Mouse (Mus musculus) hindlimb bud, embryonic 11.5 days (tissue): ENCODE results near the gene Rac2.

Experiments
- DNase-seq: peaks from one replicate; pipeline ENCODE4 v3.0.0-alpha.2; 2012; ENCODE audit warnings: low read depth, low spot score; ENCODE audit errors: extremely low spot score

Gene Rac2

GRCm38 (mm10) chr15:78524163-78524562, 48.4 kb downstream of the Rac2 start:
- DNase-seq = no peak

GRCm38 (mm10) chr15:78521892-78522291, 50.7 kb downstream of the Rac2 start:
- DNase-seq = no peak

GRCm38 (mm10) chr15:78521331-78521730, 51.3 kb downstream of the Rac2 start:
- DNase-seq = no peak

- no peak for DNase-seq
Observed at GRCm38 (mm10) chr15:78520112-78520715, 52.4 kb downstream of the Rac2 start.

- no peak for DNase-seq
Observed at GRCm38 (mm10) chr15:78518221-78518620, 54.4 kb downstream of the Rac2 start.

GRCm38 (mm10) chr15:78515759-78516158, 56.8 kb downstream of the Rac2 start:
- DNase-seq = no peak

GRCm38 (mm10) chr15:78514393-78515146, 58.0 kb downstream of the Rac2 start:
- DNase-seq = peak; percentile 64

GRCm38 (mm10) chr15:78513019-78513418, 59.6 kb downstream of the Rac2 start:
- DNase-seq = no peak

- no peak for DNase-seq
Observed at GRCm38 (mm10) chr15:78511951-78512350, 60.6 kb downstream of the Rac2 start.

- DNase-seq = no peak
Observed at GRCm38 (mm10) chr15:78510736-78511135, 61.8 kb downstream of the Rac2 start.

GRCm38 (mm10) chr15:78510121-78510576, 62.4 kb downstream of the Rac2 start:
- no peak for DNase-seq

GRCm38 (mm10) chr15:78509297-78509899, 63.2 kb downstream of the Rac2 start:
- DNase-seq = no peak
